Mouse (Mus musculus): ENCODE results near the gene Ttc7b. TPM values are rescaled to one million over a fixed set of nuclear protein-coding genes. Genes with fewer than 3 reads are reported as not detected.

Gene Ttc7b
- polyA plus RNA-seq, 1 experiment: 26.1 TPM

- TF ChIP-seq POLR2A (IDR thresholded peaks at IDR 0.05; ENCODE audit: low read depth, low read length) (no peak), CTCF (IDR thresholded peaks at IDR 0.05; ENCODE audit: borderline replicate concordance, insufficient read depth, low read length) (no peak)
- Histone ChIP-seq H3K4me1 (ENCODE audit: control insufficient read depth, insufficient read depth, low read length) (no peaks in the 10 kb centered on the region), H3K4me3 (ENCODE audit: insufficient read depth, low read length) (no peak overlapping the region), H3K27ac (ENCODE audit: insufficient read depth, low read length) (no peak overlapping the region)
These were observed 22.6 kb downstream of the Ttc7b start for GRCm38 (mm10) chr12:100498006-100498405.

GRCm38 (mm10) chr12:100495083-100495482, 25.5 kb downstream of the Ttc7b start:
- no peak overlapping the region for H3K4me3 ChIP-seq (ENCODE audit: insufficient read depth, low read length)
- no peaks in the 10 kb centered on the region for H3K4me1 ChIP-seq (ENCODE audit: control insufficient read depth, insufficient read depth, low read length)
- H3K27ac ChIP-seq (ENCODE audit: insufficient read depth, low read length): no peak overlapping the region
- no peak for TF ChIP-seq POLR2A (IDR thresholded peaks at IDR 0.05; ENCODE audit: low read depth, low read length)
- TF ChIP-seq CTCF (IDR thresholded peaks at IDR 0.05; ENCODE audit: borderline replicate concordance, insufficient read depth, low read length): no peak

GRCm38 (mm10) chr12:100493211-100493610, 27.4 kb downstream of the Ttc7b start:
- no peak overlapping the region for H3K27ac ChIP-seq (ENCODE audit: insufficient read depth, low read length)
- TF ChIP-seq POLR2A (IDR thresholded peaks at IDR 0.05; ENCODE audit: low read depth, low read length) (no peak), CTCF (IDR thresholded peaks at IDR 0.05; ENCODE audit: borderline replicate concordance, insufficient read depth, low read length) (no peak)
- no peaks in the 10 kb centered on the region for H3K4me1 ChIP-seq (ENCODE audit: control insufficient read depth, insufficient read depth, low read length)

DNA sequence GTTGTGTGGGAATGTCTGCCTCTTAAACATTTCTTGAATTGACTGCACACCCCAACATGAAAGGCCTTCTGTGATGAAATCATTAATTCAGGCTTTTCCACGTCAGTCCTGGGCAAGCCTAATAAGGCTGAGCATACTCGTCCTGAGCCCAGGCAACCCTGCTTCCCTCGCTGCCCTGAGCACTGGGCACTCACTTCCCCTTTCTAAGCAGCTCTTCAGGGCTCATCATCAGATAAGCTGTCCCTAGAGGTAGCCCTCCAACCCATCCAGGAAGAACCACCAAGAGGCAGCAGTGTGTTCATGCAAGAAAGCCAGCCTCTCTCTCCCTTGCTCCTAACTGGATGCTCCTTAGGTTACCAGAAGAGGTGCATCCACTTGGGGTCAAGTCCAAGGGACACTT, 27.9 kb downstream of the Ttc7b start:
- no peak overlapping the region for H3K4me3 ChIP-seq (ENCODE audit: insufficient read depth, low read length)
- H3K4me1 ChIP-seq (ENCODE audit: control insufficient read depth, insufficient read depth, low read length): no peaks in the 10 kb centered on the region
- no peak overlapping the region for H3K27ac ChIP-seq (ENCODE audit: insufficient read depth, low read length)
- no peak for TF ChIP-seq CTCF (IDR thresholded peaks at IDR 0.05; ENCODE audit: borderline replicate concordance, insufficient read depth, low read length)

More at GRCm38 (mm10) chr12:100493211-100493610, 27.4 kb downstream of the Ttc7b start:
- H3K4me3 ChIP-seq (ENCODE audit: insufficient read depth, low read length): no peak overlapping the region

DNA sequence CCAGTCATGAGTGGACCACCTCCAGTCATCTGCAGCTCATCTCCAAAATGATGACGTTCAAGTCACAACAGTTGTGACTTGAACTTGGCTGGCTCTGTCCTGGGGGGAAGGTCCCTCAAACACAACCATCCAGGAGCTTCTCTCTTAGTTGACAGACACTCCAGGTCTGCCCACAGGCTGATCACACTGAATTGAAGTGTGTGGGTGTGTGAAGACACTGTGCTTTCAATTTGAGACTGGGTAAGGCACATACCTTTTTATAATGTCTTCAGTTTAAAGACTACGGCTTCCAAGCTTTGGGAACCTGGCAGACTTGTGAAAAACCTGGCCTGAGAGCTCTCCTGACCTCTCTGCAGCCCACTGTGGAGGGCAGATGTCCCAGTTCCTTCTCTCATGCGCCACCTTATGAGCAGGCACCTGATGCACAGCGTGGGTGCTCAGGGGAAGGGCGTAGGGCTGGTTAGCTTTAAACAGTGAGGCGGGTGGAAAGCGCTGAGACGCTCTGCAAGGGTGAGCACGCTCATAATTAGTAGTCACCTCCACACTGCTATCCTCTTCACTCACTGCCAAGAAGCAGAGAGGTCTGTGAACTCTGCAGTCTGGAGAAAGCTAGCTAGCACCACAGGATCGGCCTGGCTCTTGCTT, 28.5 kb downstream of the Ttc7b start:
- Histone ChIP-seq H3K27ac (ENCODE audit: insufficient read depth, low read length) (no peak overlapping the region), H3K4me1 (ENCODE audit: control insufficient read depth, insufficient read depth, low read length) (no peaks in the 10 kb centered on the region), H3K4me3 (ENCODE audit: insufficient read depth, low read length) (no peak overlapping the region)
- no peak for TF ChIP-seq CTCF (IDR thresholded peaks at IDR 0.05; ENCODE audit: borderline replicate concordance, insufficient read depth, low read length)
- TF ChIP-seq POLR2A (IDR thresholded peaks at IDR 0.05; ENCODE audit: low read depth, low read length): no peak

DNA sequence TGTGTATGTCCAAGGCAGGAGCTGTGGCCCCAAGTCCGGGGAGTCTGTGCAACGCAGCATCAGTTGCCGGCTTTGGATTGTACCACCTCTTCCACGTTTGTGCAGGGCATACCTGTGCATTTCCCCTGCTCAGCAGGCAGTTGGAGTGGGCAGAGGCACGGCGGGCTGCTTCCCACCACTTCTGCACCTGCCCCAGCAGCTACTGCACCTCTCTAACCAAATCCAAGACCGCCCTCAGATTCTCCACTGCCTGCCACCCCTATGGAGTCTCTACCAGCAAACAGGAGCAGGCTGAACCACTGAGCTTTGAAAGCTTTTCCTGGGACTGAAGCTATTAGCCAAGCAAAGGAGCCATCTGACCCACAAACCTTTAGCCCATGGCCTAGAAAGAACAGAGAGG, 30.8 kb downstream of the Ttc7b start:
- TF ChIP-seq CTCF (IDR thresholded peaks at IDR 0.05; ENCODE audit: borderline replicate concordance, insufficient read depth, low read length) (no peak), POLR2A (IDR thresholded peaks at IDR 0.05; ENCODE audit: low read depth, low read length) (no peak)
- H3K4me3 ChIP-seq (ENCODE audit: insufficient read depth, low read length): no peak overlapping the region
- H3K27ac ChIP-seq (ENCODE audit: insufficient read depth, low read length): no peak overlapping the region
- H3K4me1 ChIP-seq (ENCODE audit: control insufficient read depth, insufficient read depth, low read length): no peaks in the 10 kb centered on the region

DNA sequence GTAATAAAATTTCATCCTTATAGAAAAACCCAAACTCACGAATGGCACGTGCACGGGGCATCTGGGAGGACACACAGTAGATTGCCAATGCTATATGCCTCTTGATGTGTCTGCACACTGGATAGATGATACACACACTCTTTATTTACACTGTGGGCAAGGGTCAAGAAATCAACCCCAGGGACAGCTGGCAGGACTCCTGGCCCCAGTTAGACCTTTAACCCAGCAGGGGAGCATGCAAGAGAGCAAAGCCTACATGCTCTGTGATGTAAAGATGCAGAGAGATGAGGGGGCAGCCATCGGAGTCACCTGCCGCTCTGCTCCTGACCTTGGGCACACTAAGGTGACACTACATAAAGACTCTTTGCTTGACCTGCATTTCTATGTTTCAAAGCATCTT, 32.3 kb downstream of the Ttc7b start:
- H3K4me3 ChIP-seq (ENCODE audit: insufficient read depth, low read length): no peak overlapping the region
- H3K27ac ChIP-seq (ENCODE audit: insufficient read depth, low read length): no peak overlapping the region
- H3K4me1 ChIP-seq (ENCODE audit: control insufficient read depth, insufficient read depth, low read length): no peaks in the 10 kb centered on the region
- TF ChIP-seq POLR2A (IDR thresholded peaks at IDR 0.05; ENCODE audit: low read depth, low read length) (no peak), CTCF (IDR thresholded peaks at IDR 0.05; ENCODE audit: borderline replicate concordance, insufficient read depth, low read length) (no peak)

- TF ChIP-seq POLR2A (IDR thresholded peaks at IDR 0.05; ENCODE audit: low read depth, low read length): no peak
- TF ChIP-seq CTCF (IDR thresholded peaks at IDR 0.05; ENCODE audit: borderline replicate concordance, insufficient read depth, low read length): no peak
- H3K4me1 ChIP-seq (ENCODE audit: control insufficient read depth, insufficient read depth, low read length): no peaks in the 10 kb centered on the region
These were observed 34.4 kb downstream of the Ttc7b start for GRCm38 (mm10) chr12:100486232-100486631.

DNA sequence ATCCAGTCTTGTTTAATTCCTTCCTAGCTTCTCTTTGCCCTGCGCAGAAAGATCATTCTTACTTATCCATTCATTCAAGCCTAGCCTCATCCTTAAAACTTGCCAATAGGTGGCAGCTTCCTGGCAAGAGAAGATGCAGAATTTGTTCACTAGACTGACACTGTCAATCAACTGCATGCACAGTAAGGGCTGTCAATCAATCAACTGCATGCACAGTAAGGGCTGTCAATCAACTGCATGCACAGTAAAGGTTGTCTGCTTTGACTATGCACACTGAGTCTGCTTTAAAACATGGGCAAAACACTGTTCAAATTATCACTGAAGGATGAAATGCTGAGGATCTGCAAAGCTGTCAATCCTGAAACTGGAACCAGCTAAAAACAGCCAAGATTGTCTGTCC, 37.6 kb downstream of the Ttc7b start:
- no peak overlapping the region for H3K27ac ChIP-seq (ENCODE audit: insufficient read depth, low read length)
- H3K4me3 ChIP-seq (ENCODE audit: insufficient read depth, low read length): no peak overlapping the region
- TF ChIP-seq CTCF (IDR thresholded peaks at IDR 0.05; ENCODE audit: borderline replicate concordance, insufficient read depth, low read length) (no peak), POLR2A (IDR thresholded peaks at IDR 0.05; ENCODE audit: low read depth, low read length) (no peak)
- no peaks in the 10 kb centered on the region for H3K4me1 ChIP-seq (ENCODE audit: control insufficient read depth, insufficient read depth, low read length)

More at GRCm38 (mm10) chr12:100486232-100486631, 34.4 kb downstream of the Ttc7b start:
- Histone ChIP-seq H3K4me3 (ENCODE audit: insufficient read depth, low read length) (no peak overlapping the region), H3K27ac (ENCODE audit: insufficient read depth, low read length) (no peak overlapping the region)

DNA sequence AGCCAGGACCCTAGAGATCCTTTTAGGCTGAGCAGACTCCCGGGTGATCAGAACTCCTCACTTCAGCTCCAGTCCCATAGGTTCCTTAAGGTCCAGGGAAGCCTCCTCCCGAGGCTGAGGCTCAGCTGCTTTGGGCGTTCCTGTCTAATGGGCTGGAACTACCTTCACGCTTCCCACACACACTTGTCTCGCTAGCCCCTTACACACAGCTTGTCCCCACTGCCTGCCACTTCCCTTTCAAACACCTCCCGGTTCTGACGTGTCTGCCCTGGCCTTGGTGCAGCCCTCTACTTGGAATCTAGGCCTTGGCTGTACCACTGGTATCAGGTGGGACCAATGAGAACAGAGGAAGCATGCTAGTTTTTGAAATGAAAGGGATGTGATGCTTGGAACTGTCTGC, 38.4 kb downstream of the Ttc7b start:
- Histone ChIP-seq H3K4me1 (ENCODE audit: control insufficient read depth, insufficient read depth, low read length) (no peaks in the 10 kb centered on the region), H3K4me3 (ENCODE audit: insufficient read depth, low read length) (no peak overlapping the region), H3K27ac (ENCODE audit: insufficient read depth, low read length) (no peak overlapping the region)
- TF ChIP-seq CTCF (IDR thresholded peaks at IDR 0.05; ENCODE audit: borderline replicate concordance, insufficient read depth, low read length) (no peak), POLR2A (IDR thresholded peaks at IDR 0.05; ENCODE audit: low read depth, low read length) (no peak)

All from embryonic fibroblast, embryonic 13.5 days (primary cell).